Mouse (Mus musculus) CH12F3 (cell line): ENCODE results near the gene Gfi1b.

ENCODE experiments used
- in situ Hi-C: fragments of 300-500 bp; cut with MboI; formaldehyde crosslinking; loops from 2 replicates; pipeline ENCODE4 v1.14.3; 2020; ENCODE audit warnings: low sequenced_read_pairs

The Gfi1b gene

GRCm38 (mm10) chr2:28563303-28563702, 58.5 kb downstream of the Gfi1b start, which contains the start of gene Cel:
Gene Cel (minus strand): TSS chr2:28563403.
- in situ Hi-C loops = no loop called here
